Mouse (Mus musculus) bone marrow macrophage, adult 2 months (primary cell): ENCODE measurements around the gene Atoh8.

Experiments
- CTCF ChIP-seq: IDR thresholded peaks from 2 replicates; pipeline ENCODE4 v1.5.1; 2012; ENCODE audit warnings: low read depth, mild to moderate bottlenecking, low read length, moderate library complexity
- POLR2A ChIP-seq: IDR thresholded peaks from 2 replicates; pipeline ENCODE4 v1.6.1; 2012; ENCODE audit warnings: mild to moderate bottlenecking, low read depth, low read length, borderline replicate concordance

DNA sequence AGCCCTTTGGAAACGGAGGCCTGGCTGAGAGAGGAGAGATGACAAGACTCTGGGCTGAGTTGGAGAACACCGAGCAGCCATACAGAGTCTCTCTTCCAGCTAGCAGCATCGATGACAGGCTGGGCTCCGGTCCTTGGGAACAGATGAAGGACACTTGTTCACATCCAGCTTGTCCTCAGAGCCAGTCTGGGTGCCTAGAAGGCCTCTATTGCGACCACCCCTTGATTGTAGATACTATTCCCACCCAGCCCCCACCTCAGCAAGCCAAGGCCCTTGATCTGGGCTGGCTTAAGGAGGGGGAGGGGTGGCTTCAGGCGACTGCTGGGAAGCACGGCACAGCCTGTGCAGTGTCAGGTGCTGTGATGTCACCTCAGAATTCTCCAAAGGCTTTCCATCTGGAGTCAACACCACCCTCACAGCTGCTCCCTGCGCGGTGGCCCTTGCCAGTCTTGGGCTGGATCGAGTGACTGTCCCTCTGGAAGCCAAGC is 19.3 kb upstream of the Atoh8 start:
- no peak for TF ChIP-seq POLR2A
- TF ChIP-seq CTCF, result no peak
